Mouse (Mus musculus): Measurements from ENCODE around the gene Ldlr.

- TF ChIP-seq CTCF (conservative IDR thresholded peaks at IDR 0.05; ENCODE audit: low read length) = no peak
- TF ChIP-seq NANOG (IDR thresholded peaks at IDR 0.05; ENCODE audit: borderline replicate concordance, low read length) = no peak
- TF ChIP-seq POU5F1 (IDR thresholded peaks at IDR 0.05; ENCODE audit: borderline replicate concordance, low read length) = no peak
Observed at GRCm38 (mm10) chr9:21788234-21788633, 65.0 kb downstream of the Ldlr start.

Measured in E14TG2a.4 (cell line).